Mouse (Mus musculus) inflammation-experienced regulatory T-cells, adult 16 weeks (primary cell): ENCODE results near the gene Edrf1. TPM values are rescaled to one million over a fixed set of nuclear protein-coding genes. Genes with fewer than 3 reads are reported as not detected.

ENCODE experiments used
- polyA plus RNA-seq: library from polyadenylated mRNA; unstranded; fragments of 100-300 nt; shearing (Covaris generic); gene quantifications from one replicate; pipeline ENCODE4 v1.2.1, GENCODE M21; 2017

Edrf1 gene
- 45.4 TPM for polyA plus RNA-seq

GRCm38 (mm10) chr7:133637361-133638305 lies at the start of gene Edrf1:
Gene Edrf1, plus strand, starts transcription at chr7:133637543.

GRCm38 (mm10) chr7:133602058-133602457 lies 35.3 kb upstream of the Edrf1 start, which contains the start of gene Tex36:
Gene Tex36, minus strand, starts transcription at chr7:133602158.

GRCm38 (mm10) chr7:133679961-133680360 lies 42.6 kb downstream of the Edrf1 start, which contains the start of gene Mmp21:
Gene Mmp21, minus strand, starts transcription at chr7:133680061.

Other genes with a start within 250 kb of the Edrf1 start
- gene Tex36, start 35.4 kb upstream of the Edrf1 start, polyA plus RNA-seq, result not detected
- gene Mmp21, start 42.5 kb downstream of the Edrf1 start, polyA plus RNA-seq, result not detected
- 177 TPM for gene Bccip, start 71.8 kb downstream of the Edrf1 start, polyA plus RNA-seq
- 48.2 TPM for gene Uros, start 72.5 kb downstream of the Edrf1 start, polyA plus RNA-seq
- not detected for gene Fank1, start 139.3 kb downstream of the Edrf1 start, polyA plus RNA-seq
- gene Dhx32, start 145.2 kb downstream of the Edrf1 start, polyA plus RNA-seq, result 21.3 TPM